38 mouse cellular contexts compared by ENCODE assay signal in genomic region chr11:70551526-70551925, GRCm38 (mm10). TPM values are rescaled to one million over a fixed set of nuclear protein-coding genes. Genes with fewer than 3 reads are reported as not detected.
"Had no signal": no experiment of that assay in that cellular context is flagged by ENCODE, and none has a peak within 500 bp of the region (broad histone marks: within the 10 kb centered on the region; RNA-seq: fewer than 3 reads in every experiment).

No protein-coding gene starts in this region.

- H3K4me3 ChIP-seq: embryonic facial prominence, embryonic 10.5 days; embryonic facial prominence, embryonic 12.5 days; embryonic facial prominence, embryonic 13.5 days; embryonic facial prominence, embryonic 15.5 days; erythroblast, embryonic 14.5 days; forebrain, embryonic 10.5 days; forebrain, embryonic 12.5 days; forebrain, embryonic 13.5 days; forebrain, embryonic 15.5 days; gastrocnemius, adult 2 months; heart, adult 2 months had no signal

- H3K27ac ChIP-seq: embryonic facial prominence, embryonic 10.5 days; embryonic facial prominence, embryonic 12.5 days; embryonic facial prominence, embryonic 13.5 days; embryonic facial prominence, embryonic 15.5 days; forebrain, embryonic 10.5 days; forebrain, embryonic 12.5 days; forebrain, embryonic 13.5 days; forebrain, embryonic 15.5 days; gastrocnemius, adult 2 months; heart, adult 2 months had no signal

- H3K9me3 ChIP-seq: embryonic facial prominence, embryonic 10.5 days; embryonic facial prominence, embryonic 12.5 days; embryonic facial prominence, embryonic 13.5 days; embryonic facial prominence, embryonic 15.5 days; forebrain, embryonic 10.5 days; forebrain, embryonic 12.5 days; forebrain, embryonic 13.5 days; forebrain, embryonic 15.5 days had no signal

- H3K27me3 ChIP-seq: embryonic facial prominence, embryonic 12.5 days; embryonic facial prominence, embryonic 13.5 days; embryonic facial prominence, embryonic 15.5 days; forebrain, embryonic 12.5 days; forebrain, embryonic 13.5 days; forebrain, embryonic 15.5 days had no signal

- H3K4me2 ChIP-seq: embryonic facial prominence, embryonic 12.5 days; embryonic facial prominence, embryonic 13.5 days; embryonic facial prominence, embryonic 15.5 days; forebrain, embryonic 12.5 days; forebrain, embryonic 13.5 days; forebrain, embryonic 15.5 days had no signal

- ATAC-seq: forebrain, embryonic 13.5 days; forebrain, embryonic 14.5 days; forebrain, embryonic 15.5 days; forebrain, embryonic 16.5 days; forebrain, postnatal 0 days had no signal

- H3K4me1 ChIP-seq: embryonic facial prominence, embryonic 15.5 days; forebrain, embryonic 12.5 days; forebrain, embryonic 13.5 days; forebrain, embryonic 15.5 days had no signal

- DNase-seq: cerebellum, adult 8-10 months; cerebellum, adult 9-10 months; cerebellum, adult 9-11 months; cerebellum, postnatal 10 days; cerebellum, postnatal 14 days; cerebellum, postnatal 25 days; cerebellum, postnatal 36 days; embryo, embryonic 11 days; forebrain, postnatal 0 days; gastrocnemius, adult 2 months; gastrocnemius, postnatal 10 days; gastrocnemius, postnatal 14 days; gastrocnemius, postnatal 25 days; gastrocnemius, postnatal 36 days; heart, adult 11 months; heart, adult 2 months had no signal

- H3K9ac ChIP-seq: embryonic facial prominence, embryonic 12.5 days; embryonic facial prominence, embryonic 13.5 days; embryonic facial prominence, embryonic 15.5 days; forebrain, embryonic 12.5 days; forebrain, embryonic 13.5 days; forebrain, embryonic 15.5 days; forebrain, postnatal 0 days had no signal

- H3K36me3 ChIP-seq: embryonic facial prominence, embryonic 10.5 days; embryonic facial prominence, embryonic 12.5 days; embryonic facial prominence, embryonic 13.5 days; embryonic facial prominence, embryonic 15.5 days; forebrain, embryonic 10.5 days; forebrain, embryonic 12.5 days; forebrain, embryonic 15.5 days had no signal

RNA-seq across cellular contexts. Expression of gene Gm40193, which starts 18.8 kb away (rescaled TPM):
- total RNA-seq: common myeloid progenitor, adult 5-6 weeks; forebrain, postnatal 0 days; gastrocnemius, adult 18-20 months; gastrocnemius, adult 2 months; gastrocnemius, adult 8-10 months; gastrocnemius, postnatal 10 days; gastrocnemius, postnatal 14 days; gastrocnemius, postnatal 25 days; gastrocnemius, postnatal 36 days; gastrocnemius, postnatal 4 days; granulocyte monocyte progenitor cell, adult 5-6 weeks; heart, adult 2 months; heart, adult 8-10 months had no signal
- polyA plus RNA-seq: cortical plate, adult 2 months; embryonic facial prominence, embryonic 10.5 days; embryonic facial prominence, embryonic 11.5 days; embryonic facial prominence, embryonic 12.5 days; embryonic facial prominence, embryonic 13.5 days; erythroblast, embryonic 14.5 days; forebrain, embryonic 10.5 days; forebrain, embryonic 11.5 days; forebrain, embryonic 12.5 days; forebrain, embryonic 13.5 days; forebrain, embryonic 14.5 days; forebrain, embryonic 15.5 days; forebrain, embryonic 16.5 days; forebrain, postnatal 0 days; frontal cortex, adult 2 months; gonadal fat pad, adult 2 months; heart, adult 2 months had no signal

RNA-seq across cellular contexts. Expression of gene Gltpd2, which starts 32.5 kb away (rescaled TPM):
- total RNA-seq: common myeloid progenitor, adult 5-6 weeks; forebrain, postnatal 0 days; gastrocnemius, adult 18-20 months; gastrocnemius, adult 2 months; gastrocnemius, adult 8-10 months; gastrocnemius, postnatal 10 days; gastrocnemius, postnatal 14 days; gastrocnemius, postnatal 25 days; gastrocnemius, postnatal 36 days; granulocyte monocyte progenitor cell, adult 5-6 weeks; heart, adult 2 months; heart, adult 8-10 months had no signal
- polyA plus RNA-seq: cortical plate, adult 2 months; embryonic facial prominence, embryonic 11.5 days; embryonic facial prominence, embryonic 13.5 days; erythroblast, embryonic 14.5 days; forebrain, embryonic 12.5 days; forebrain, embryonic 13.5 days; frontal cortex, adult 2 months; gonadal fat pad, adult 2 months; heart, adult 2 months had no signal
